Mouse (Mus musculus) ES-E14 (cell line): ENCODE results near the gene Scamp4. TPM values are rescaled to one million over a fixed set of nuclear protein-coding genes. Genes with fewer than 3 reads are reported as not detected.

ENCODE experiments used
- DNase-seq: peaks from one replicate; pipeline ENCODE4 v3.0.0-alpha.2; 2013; ENCODE audit warnings: low read depth, low spot score
- H3K27ac ChIP-seq: 2 replicates; pipeline ENCODE4 v1.5.1; 2012; ENCODE audit warnings: low read depth, mild to moderate bottlenecking, low read length, moderate library complexity, mixed read lengths; ENCODE audit not compliant: poor library complexity, insufficient read depth, severe bottlenecking
- H3K36me3 ChIP-seq: 2 replicates; pipeline ENCODE4 v1.6.1; 2012; ENCODE audit warnings: mild to moderate bottlenecking, low read length, moderate library complexity, mixed read lengths; ENCODE audit not compliant: control insufficient read depth, poor library complexity, insufficient read depth, severe bottlenecking
- H3K4me1 ChIP-seq, 2 experiments: fragments of 150-350 bp in 1 of 2; sonication (generic) in 1 of 2; 2 replicates each; pipeline ENCODE4 v1.6.1; 2012; ENCODE audit warnings: low read length in 2 of 2, mild to moderate bottlenecking in 1 of 2, mixed read lengths in 1 of 2; ENCODE audit not compliant: control insufficient read depth in 2 of 2, insufficient read depth in 2 of 2, poor library complexity in 1 of 2
- H3K4me3 ChIP-seq, 2 experiments: fragments of 150-350 bp in 1 of 2; sonication (generic) in 1 of 2; 2 replicates each; pipeline ENCODE4 v1.5.1; 2012; ENCODE audit warnings: low read length in 2 of 2, low read depth in 1 of 2, mild to moderate bottlenecking in 1 of 2, mixed read lengths in 1 of 2; ENCODE audit not compliant: insufficient read depth in 1 of 2, poor library complexity in 1 of 2, severe bottlenecking in 1 of 2
- H3K9ac ChIP-seq: 2 replicates; pipeline ENCODE4 v1.6.1; 2012; ENCODE audit warnings: low read depth, mild to moderate bottlenecking, low read length, mixed read lengths; ENCODE audit not compliant: poor library complexity, insufficient read depth, severe bottlenecking
- H3K9me3 ChIP-seq: fragments of 150-350 bp; sonication (generic); 2 replicates; pipeline ENCODE4 v1.6.1; 2012; ENCODE audit warnings: low read depth, mild to moderate bottlenecking, low read length; ENCODE audit not compliant: control insufficient read depth, insufficient read depth
- CHD2 ChIP-seq: IDR thresholded peaks from 2 replicates; pipeline ENCODE4 v1.6.1; 2014; ENCODE audit warnings: mild to moderate bottlenecking, low read depth, low read length, inconsistent platforms
- HCFC1 ChIP-seq: IDR thresholded peaks from 2 replicates; pipeline ENCODE4 v1.6.1; 2012; ENCODE audit warnings: low read length, inconsistent platforms, borderline replicate concordance; ENCODE audit not compliant: insufficient read depth
- MAFK ChIP-seq: IDR thresholded peaks from 2 replicates; pipeline ENCODE4 v1.6.1; 2014; ENCODE audit warnings: mild to moderate bottlenecking, low read depth, low read length, inconsistent platforms; ENCODE audit not compliant: insufficient read depth
- ZC3H11A ChIP-seq: IDR thresholded peaks from 2 replicates; pipeline ENCODE4 v1.6.1; 2012; ENCODE audit warnings: low read depth, mild to moderate bottlenecking, inconsistent platforms, low read length, borderline replicate concordance
- ZNF384 ChIP-seq: IDR thresholded peaks from 2 replicates; pipeline ENCODE4 v1.6.1; 2012; ENCODE audit warnings: low read depth, low read length, inconsistent platforms
- in situ Hi-C, 2 experiments: fragments of 600-800 bp; cut with MboI; formaldehyde crosslinking; loops; one replicate each; pipeline ENCODE4 v1.15.1; 2025; ENCODE audit warnings: low sequenced_read_pairs in 2 of 2, inconsistent platforms in 1 of 2; ENCODE audit not compliant: unreplicated experiment in 2 of 2
- total RNA-seq: library from RNA; depleted of rRNA; stranded (reverse); fragments of 300-350 nt; gene quantifications from 2 replicates; pipeline ENCODE4 v1.2.3, GENCODE M21; 2012

The Scamp4 gene
- total RNA-seq, 1 experiment = 54.8 TPM

- no peak for DNase-seq
- Histone ChIP-seq H3K4me1 (peaks cover 0 to 10% of the 10 kb centered on the region in 2 experiments; a peak in 2 of 4 replicates), H3K27ac (no peak overlapping the region), H3K9ac (no peak overlapping the region), H3K9me3 (no peaks in the 10 kb centered on the region), H3K36me3 (peaks cover 29% of the 10 kb centered on the region; the same call in 1 of the 2 replicates), H3K4me3 (no peak overlapping the region)
- no peak for TF ChIP-seq ZNF384
- no peak for TF ChIP-seq HCFC1
- TF ChIP-seq ZC3H11A = no peak
- no peak for TF ChIP-seq MAFK
- no peak for TF ChIP-seq CHD2
- in situ Hi-C loops = no loop called here
Measured at GRCm38 (mm10) chr10:80625764-80626163, 23.1 kb downstream of the Scamp4 start.

GRCm38 (mm10) chr10:80627685-80628084 is 25.0 kb downstream of the Scamp4 start:
- Histone ChIP-seq H3K9me3 (no peaks in the 10 kb centered on the region), H3K9ac (no peak overlapping the region), H3K27ac (no peak overlapping the region), H3K36me3 (peaks cover 32% of the 10 kb centered on the region; the same call in 1 of the 2 replicates), H3K4me1 (peaks cover 0 to 6% of the 10 kb centered on the region in 2 experiments; a peak in 2 of 4 replicates), H3K4me3 (no peak overlapping the region)
- in situ Hi-C loops = no loop called here
- TF ChIP-seq MAFK (no peak), HCFC1 (no peak), CHD2 (no peak), ZNF384 (no peak), ZC3H11A (no peak)
- no peak for DNase-seq

- TF ChIP-seq MAFK (no peak), ZNF384 (no peak), HCFC1 (no peak), ZC3H11A (no peak), CHD2 (no peak)
- no peak overlapping the region for H3K27ac ChIP-seq
Measured at GRCm38 (mm10) chr10:80628925-80629324, 26.3 kb downstream of the Scamp4 start.

GRCm38 (mm10) chr10:80635345-80635744 is 32.7 kb downstream of the Scamp4 start:
- Histone ChIP-seq H3K9ac (no peak overlapping the region), H3K4me1 (peaks cover 0 to 14% of the 10 kb centered on the region in 2 experiments; a peak in 2 of 4 replicates), H3K9me3 (no peaks in the 10 kb centered on the region), H3K36me3 (peaks cover 67% of the 10 kb centered on the region), H3K4me3 (no peak overlapping the region), H3K27ac (no peak overlapping the region)
- in situ Hi-C loops = no loop called here
- no peak for DNase-seq
- TF ChIP-seq ZC3H11A (no peak), ZNF384 (no peak), MAFK (no peak), HCFC1 (no peak), CHD2 (no peak)

More at GRCm38 (mm10) chr10:80628925-80629324, 26.3 kb downstream of the Scamp4 start:
- no peak for DNase-seq
- Histone ChIP-seq H3K36me3 (peaks cover 37% of the 10 kb centered on the region; the same call in 1 of the 2 replicates), H3K9ac (no peak overlapping the region), H3K4me1 (peaks cover 0 to 5% of the 10 kb centered on the region in 2 experiments; a peak in 2 of 4 replicates), H3K4me3 (no peak overlapping the region), H3K9me3 (no peaks in the 10 kb centered on the region)
- in situ Hi-C loops = no loop called here

- H3K4me3 ChIP-seq = no peak overlapping the region
- H3K4me1 ChIP-seq = peaks cover 0 to 6% of the 10 kb centered on the region in 2 experiments; a peak in 1 of 4 replicates
- peaks cover 46% of the 10 kb centered on the region; the same call in 1 of the 2 replicates for H3K36me3 ChIP-seq
- no peak overlapping the region for H3K9ac ChIP-seq
- no peaks in the 10 kb centered on the region for H3K9me3 ChIP-seq
- TF ChIP-seq MAFK = no peak
- TF ChIP-seq ZNF384 = no peak
- no peak for TF ChIP-seq CHD2
- no peak for TF ChIP-seq HCFC1
- TF ChIP-seq ZC3H11A = no peak
- no peak for DNase-seq
- H3K27ac ChIP-seq = no peak overlapping the region
- in situ Hi-C loops = no loop called here
Measured at GRCm38 (mm10) chr10:80646936-80647335, 44.3 kb downstream of the Scamp4 start.
